Mouse (Mus musculus) embryonic fibroblast, embryonic 13.5 days (primary cell): ENCODE measurements around the gene Sycp1.

ENCODE experiments used
- CTCF ChIP-seq: IDR thresholded peaks from 2 replicates; pipeline ENCODE4 v1.5.1; 2011; ENCODE audit warnings: mild to moderate bottlenecking, control low read depth, low read length, moderate library complexity, borderline replicate concordance; ENCODE audit not compliant: insufficient read depth
- POLR2A ChIP-seq: IDR thresholded peaks from 2 replicates; pipeline ENCODE4 v1.6.1; 2011; ENCODE audit warnings: low read depth, mild to moderate bottlenecking, control low read depth, low read length, moderate library complexity

DNA sequence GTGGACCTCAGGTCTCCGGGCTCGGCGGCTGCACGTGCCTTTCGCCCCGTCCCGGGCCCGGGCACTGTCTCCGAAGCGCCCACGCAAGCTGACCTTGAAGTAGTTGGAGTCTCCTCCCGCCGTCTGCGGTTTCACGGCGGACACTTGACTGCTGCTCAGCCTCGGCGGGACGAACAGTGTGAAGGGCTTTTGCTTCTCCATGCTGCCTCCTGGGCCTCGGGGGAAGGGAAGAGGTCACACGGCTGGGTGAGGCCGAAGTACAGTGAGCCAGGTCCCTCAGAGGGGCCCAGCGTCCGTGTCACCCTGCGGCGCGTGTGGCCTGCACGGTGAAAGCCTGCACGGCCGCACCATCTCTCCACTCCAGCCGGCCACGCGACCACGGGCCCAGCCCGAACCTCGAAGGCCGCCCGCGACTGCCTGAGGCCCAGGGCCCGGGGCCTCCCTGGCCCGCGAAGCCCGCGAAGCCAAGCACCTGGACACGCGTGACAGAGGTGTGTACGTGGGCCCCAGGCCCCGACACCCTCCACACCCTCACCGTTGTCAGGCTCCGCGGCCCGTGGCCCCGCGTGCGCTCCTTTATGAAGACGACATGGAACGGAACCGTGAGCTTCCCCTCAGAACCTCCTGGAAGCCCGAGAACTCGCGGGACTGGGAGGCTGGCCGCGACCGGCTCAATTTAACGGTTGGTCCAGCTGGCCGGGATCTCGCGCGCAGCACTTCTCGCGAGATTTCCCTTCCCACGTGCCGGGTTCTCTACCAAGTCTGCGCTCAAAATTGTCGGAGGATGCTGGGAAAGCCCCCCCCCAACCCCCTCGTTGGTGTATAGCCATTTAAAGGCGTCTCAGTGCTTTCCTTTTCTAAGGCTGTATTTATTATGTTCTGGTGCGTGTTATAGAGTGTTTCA lies at the start of gene Sycp1:
- TF ChIP-seq CTCF: no peak
- TF ChIP-seq POLR2A: no peak
